Mouse (Mus musculus) heart, embryonic 15.5 days (tissue): ENCODE measurements around the gene Hrasls. TPM values are rescaled to one million over a fixed set of nuclear protein-coding genes. Genes with fewer than 3 reads are reported as not detected.
A peak's percentile ranks its signal among the peaks of the same experiment; 100 is the strongest.

Experiments used
- ATAC-seq: fragments of 200-750 bp; cut with Nextera tagmentation; replicated peaks from 2 replicates; pipeline ENCODE4 v1.8.0; 2017; ENCODE audit warnings: low read depth, moderate TSS enrichment; ENCODE audit not compliant: insufficient number of reproducible peaks, insufficient read depth, low FRiP score
- H3K27ac ChIP-seq: fragments of 300-500 bp; sonication (generic); 2 replicates; pipeline ENCODE4 v1.5.1; 2015; ENCODE audit warnings: mild to moderate bottlenecking, inconsistent platforms
- H3K27me3 ChIP-seq: fragments of 300-500 bp; sonication (generic); 2 replicates; pipeline ENCODE4 v1.6.1; 2015; ENCODE audit warnings: inconsistent platforms
- H3K36me3 ChIP-seq: fragments of 300-500 bp; sonication (generic); 2 replicates; pipeline ENCODE4 v1.6.1; 2015; ENCODE audit warnings: mild to moderate bottlenecking, inconsistent platforms
- H3K4me1 ChIP-seq: fragments of 300-500 bp; sonication (generic); replicated peaks from 2 replicates; pipeline ENCODE4 v1.6.1; 2015; ENCODE audit warnings: inconsistent platforms
- H3K4me2 ChIP-seq: fragments of 300-500 bp; sonication (generic); 2 replicates; pipeline ENCODE4 v1.6.1; 2015; ENCODE audit warnings: inconsistent platforms, mild to moderate bottlenecking, moderate library complexity
- H3K4me3 ChIP-seq: fragments of 300-500 bp; sonication (generic); 2 replicates; pipeline ENCODE4 v1.5.1; 2015; ENCODE audit warnings: mild to moderate bottlenecking, inconsistent platforms
- H3K9ac ChIP-seq: fragments of 300-500 bp; sonication (generic); 2 replicates; pipeline ENCODE4 v1.6.1; 2015; ENCODE audit warnings: mild to moderate bottlenecking, inconsistent platforms
- H3K9me3 ChIP-seq: fragments of 300-500 bp; sonication (generic); replicated peaks from 2 replicates; pipeline ENCODE4 v1.6.1; 2016; ENCODE audit warnings: inconsistent platforms
- WGBS: fragments of 180-500 bp; shearing (Covaris S2); methylation state at CpG from one replicate; pipeline ENCODE4 v1.1.7; 2015; ENCODE audit warnings: mixed read lengths; 5-methylcytosine and 5-hydroxymethylcytosine counted together
- polyA plus RNA-seq: library from polyadenylated mRNA; unstranded; fragments of >200 nt; fragmentation: Nextera tagmentation; extraction: Ambion mirVana; gene quantifications from 2 replicates; pipeline ENCODE4 v1.2.1, GENCODE M21; 2015

The Hrasls gene
- polyA plus RNA-seq: 1.5 and 1.8 TPM in 2 replicates

DNA sequence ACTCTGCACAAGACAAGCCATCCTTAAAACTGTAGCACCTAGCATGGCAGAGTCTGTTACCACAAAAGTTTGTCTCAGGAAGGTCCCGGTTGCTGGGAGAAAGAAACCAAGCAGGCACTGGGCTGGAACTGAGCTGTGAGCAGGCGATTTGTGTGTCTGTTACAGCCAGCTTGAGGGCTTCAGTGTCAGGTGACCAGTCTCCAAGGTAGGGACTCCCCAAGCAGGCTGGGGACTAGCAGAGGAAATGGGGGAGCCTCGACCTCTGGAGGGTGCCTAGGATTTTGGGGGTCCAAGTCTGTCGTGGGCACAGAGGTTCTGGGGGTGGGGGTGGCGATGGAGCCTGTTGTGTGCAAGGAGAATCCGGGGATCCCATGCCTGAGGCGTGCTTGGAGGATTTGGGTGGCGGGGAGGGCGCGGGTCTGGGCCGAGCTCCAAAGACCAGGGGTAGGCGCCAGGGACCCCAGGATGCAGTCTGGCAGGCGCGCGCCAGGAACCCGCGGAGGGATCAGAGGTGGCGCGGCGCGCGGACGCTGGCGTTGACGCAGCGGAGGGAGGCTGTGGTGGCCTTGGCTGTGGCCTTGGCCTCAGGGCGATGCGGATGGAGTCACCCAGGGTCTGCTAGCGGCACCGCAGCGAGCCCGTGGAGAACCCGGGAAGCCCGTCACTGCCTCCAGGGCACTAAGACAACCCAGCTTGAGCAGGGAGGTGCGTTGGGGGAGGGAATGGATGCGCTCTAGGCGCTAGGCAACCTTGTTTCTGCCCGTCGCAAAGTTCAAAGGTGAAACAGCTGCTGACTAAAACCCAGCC lies at the start of gene Hrasls:
Hrasls (plus strand) TSS at position 91 of the 807 bp plus-strand sequence.
- Histone ChIP-seq H3K9me3 (no peaks in the 10 kb centered on the region), H3K4me2 (peak within 1 kb of the TSS; percentile 93), H3K4me3 (peak within 1 kb of the TSS; percentile 52), H3K9ac (peak within 1 kb of the TSS; percentile 19; the same call in 1 of the 2 replicates), H3K36me3 (no peaks in the 10 kb centered on the region), H3K27ac (no peak within 1 kb of the TSS), H3K4me1 (peaks cover 20% of the 10 kb centered on the region), H3K27me3 (peaks cover 33% of the 10 kb centered on the region)
- WGBS: 3% methylated on average over 39 of the region's 39 CpGs
- ATAC-seq: peak; percentile 66; the same call in 1 of the 2 replicates

DNA sequence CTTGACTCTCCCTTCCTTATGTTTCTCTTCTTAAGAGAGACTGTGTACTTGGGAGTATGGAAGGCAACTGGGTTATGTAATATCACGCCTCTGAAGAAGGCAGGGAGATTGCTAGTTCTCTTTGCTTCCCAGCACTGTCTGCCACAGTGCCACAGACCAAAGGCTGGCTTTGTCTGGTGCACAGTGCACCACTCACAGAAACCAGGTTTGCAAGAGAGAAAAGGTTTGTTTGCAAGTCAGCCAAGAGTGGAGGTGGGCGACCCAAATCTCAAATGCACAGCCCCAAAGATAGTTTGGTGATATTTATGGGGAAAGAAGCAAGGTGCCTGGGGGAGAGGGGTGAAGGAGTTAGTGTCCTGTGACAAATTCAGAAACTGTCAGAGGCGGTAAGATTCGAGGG lies 47.2 kb upstream of the Hrasls start:
- no peak overlapping the region for H3K27ac ChIP-seq
- no peak overlapping the region for H3K4me2 ChIP-seq
- WGBS: 78% methylated on average over 4 of the region's 4 CpGs
- no peak overlapping the region for H3K4me3 ChIP-seq
- H3K9me3 ChIP-seq: no peaks in the 10 kb centered on the region
- no peaks in the 10 kb centered on the region for H3K4me1 ChIP-seq
- H3K36me3 ChIP-seq: no peaks in the 10 kb centered on the region
- H3K27me3 ChIP-seq: no peaks in the 10 kb centered on the region
- ATAC-seq: no peak
- no peak overlapping the region for H3K9ac ChIP-seq

DNA sequence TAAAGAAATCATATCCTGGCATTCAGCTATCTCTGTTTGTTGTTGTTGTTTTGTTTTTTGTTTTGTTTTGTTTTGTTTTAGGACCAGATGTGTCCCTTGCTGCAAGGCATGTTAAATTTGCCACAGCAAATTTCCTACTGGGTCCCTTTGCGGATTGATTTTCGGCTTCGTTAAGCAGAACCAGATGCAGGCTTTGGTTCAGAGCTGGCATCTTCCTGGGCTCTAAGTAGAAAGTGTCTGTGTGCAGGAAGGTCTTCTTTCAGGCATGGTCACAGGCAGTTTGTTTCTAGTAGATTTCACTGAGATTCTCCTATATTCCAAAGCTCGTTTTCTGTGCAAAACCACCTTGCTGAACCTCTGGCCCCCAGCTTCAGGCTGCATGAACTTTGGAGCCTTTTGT lies 42.4 kb upstream of the Hrasls start:
- no peaks in the 10 kb centered on the region for H3K27me3 ChIP-seq
- WGBS: 85% methylated on average over 4 of the region's 4 CpGs
- H3K36me3 ChIP-seq: no peaks in the 10 kb centered on the region
- no peaks in the 10 kb centered on the region for H3K4me1 ChIP-seq
- H3K4me3 ChIP-seq: no peak overlapping the region
- H3K9ac ChIP-seq: no peak overlapping the region
- H3K27ac ChIP-seq: no peak overlapping the region
- H3K4me2 ChIP-seq: no peak overlapping the region
- no peaks in the 10 kb centered on the region for H3K9me3 ChIP-seq
- ATAC-seq: no peak

DNA sequence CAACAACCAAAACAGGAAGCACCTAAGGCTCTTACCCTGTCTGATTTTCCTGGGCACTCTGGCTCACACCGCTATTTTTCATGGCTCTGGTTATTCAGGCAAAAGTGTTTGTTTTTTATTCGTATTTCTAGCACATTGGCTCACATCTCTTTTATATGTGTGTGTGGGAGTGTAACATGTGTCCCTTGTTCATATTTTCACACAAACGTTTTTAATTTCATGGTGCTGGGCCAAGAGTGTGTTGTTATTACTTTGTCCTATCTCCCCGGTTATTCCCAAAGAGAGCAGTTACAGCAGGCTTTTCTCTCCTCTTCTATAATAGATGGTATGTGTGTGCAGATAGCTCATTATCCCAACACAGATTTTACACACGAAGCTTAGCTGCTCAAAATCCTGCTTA lies 37.8 kb upstream of the Hrasls start:
- ATAC-seq: no peak
- Histone ChIP-seq H3K9ac (no peak overlapping the region), H3K4me3 (no peak overlapping the region), H3K9me3 (no peaks in the 10 kb centered on the region), H3K36me3 (no peaks in the 10 kb centered on the region), H3K4me2 (no peak overlapping the region), H3K27me3 (no peaks in the 10 kb centered on the region), H3K27ac (no peak overlapping the region), H3K4me1 (peaks cover 4% of the 10 kb centered on the region)
- 78% methylated on average over 5 of the region's 5 CpGs for WGBS

DNA sequence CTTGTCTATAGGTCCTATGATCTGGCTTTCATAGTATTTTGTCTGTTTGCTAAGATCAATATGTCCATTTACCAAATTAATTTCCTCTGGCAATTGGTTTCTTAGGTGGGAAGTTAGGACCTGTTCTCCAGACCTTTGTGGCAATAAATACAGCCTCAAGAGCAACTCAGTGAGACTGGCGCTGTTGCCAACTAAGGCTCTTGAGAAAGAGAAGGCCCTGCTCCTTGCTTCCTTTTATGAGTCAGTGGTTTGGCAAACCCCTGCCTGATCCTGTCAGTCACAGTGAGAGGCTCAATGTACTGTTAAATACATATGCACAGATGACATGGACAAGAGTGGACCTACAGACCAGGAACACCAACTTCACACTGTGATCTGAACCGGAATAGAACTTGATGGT lies 36.3 kb upstream of the Hrasls start:
- 84% methylated on average over 2 of the region's 2 CpGs for WGBS

DNA sequence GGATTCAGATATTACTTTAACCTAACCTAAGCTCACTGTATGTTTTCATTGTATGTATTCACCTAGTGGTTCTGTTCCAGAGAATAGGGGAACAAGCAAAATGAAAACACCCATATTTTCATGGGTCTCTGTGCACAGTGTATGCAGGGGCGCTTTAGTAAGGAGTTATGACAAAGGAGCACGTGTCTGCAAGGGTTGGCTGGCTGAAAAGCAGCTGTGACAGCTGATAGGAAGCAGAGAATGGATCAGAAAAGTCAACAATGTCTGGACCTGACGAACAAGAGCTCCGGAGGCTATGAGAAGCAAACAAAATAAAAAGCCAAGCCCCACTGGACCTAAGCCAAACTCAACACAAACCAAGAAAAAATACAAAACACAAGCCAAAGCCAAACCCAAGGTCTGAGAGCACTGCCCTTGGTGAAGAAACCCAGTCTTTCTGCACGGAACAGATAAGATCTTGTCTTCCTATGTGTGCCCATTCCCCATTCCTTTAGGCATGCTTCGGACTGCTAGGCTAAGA lies 34.6 kb upstream of the Hrasls start:
- peaks cover 4% of the 10 kb centered on the region for H3K4me1 ChIP-seq
- H3K4me3 ChIP-seq: no peak overlapping the region
- no peaks in the 10 kb centered on the region for H3K27me3 ChIP-seq
- H3K4me2 ChIP-seq: no peak overlapping the region
- peak; percentile 58; the same call in 1 of the 2 replicates for ATAC-seq
- no peak overlapping the region for H3K27ac ChIP-seq
- H3K9me3 ChIP-seq: no peaks in the 10 kb centered on the region
- H3K36me3 ChIP-seq: no peaks in the 10 kb centered on the region
- no peak overlapping the region for H3K9ac ChIP-seq
- WGBS: 38% methylated on average over 6 of the region's 6 CpGs

More for the DNA sequence above, 36.3 kb upstream of the Hrasls start:
- Histone ChIP-seq H3K36me3 (no peaks in the 10 kb centered on the region), H3K27ac (no peak overlapping the region), H3K4me2 (no peak overlapping the region), H3K4me1 (peaks cover 4% of the 10 kb centered on the region), H3K9me3 (no peaks in the 10 kb centered on the region), H3K4me3 (no peak overlapping the region), H3K27me3 (no peaks in the 10 kb centered on the region), H3K9ac (no peak overlapping the region)
- ATAC-seq: no peak

DNA sequence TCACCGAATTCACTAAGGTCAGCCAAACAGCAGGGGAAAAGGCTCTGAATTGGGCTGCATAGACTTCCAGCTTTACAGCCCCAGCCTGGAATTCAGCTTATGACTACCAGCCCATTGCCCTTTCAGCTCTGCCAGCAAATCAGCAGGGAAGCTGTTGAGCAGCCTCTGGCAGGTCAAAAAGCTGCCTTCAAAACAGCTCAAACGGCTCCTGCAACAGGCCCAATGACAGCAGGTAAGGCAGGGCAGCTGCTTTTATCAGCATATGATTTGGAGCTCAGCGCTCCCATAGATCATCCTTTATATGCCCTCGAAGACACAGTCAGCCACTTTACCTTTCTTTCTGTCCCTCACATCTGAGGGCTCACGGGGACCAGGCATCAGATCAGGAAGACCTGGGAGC lies 16.6 kb upstream of the Hrasls start:
- H3K4me2 ChIP-seq: no peak overlapping the region
- H3K9me3 ChIP-seq: no peaks in the 10 kb centered on the region
- H3K4me3 ChIP-seq: no peak overlapping the region
- no peaks in the 10 kb centered on the region for H3K4me1 ChIP-seq
- whole genome bisulfite sequencing: 30% methylated on average over 5 of the region's 5 CpGs
- no peaks in the 10 kb centered on the region for H3K36me3 ChIP-seq
- no peaks in the 10 kb centered on the region for H3K27me3 ChIP-seq
- no peak overlapping the region for H3K27ac ChIP-seq
- no peak for ATAC-seq
- H3K9ac ChIP-seq: no peak overlapping the region

DNA sequence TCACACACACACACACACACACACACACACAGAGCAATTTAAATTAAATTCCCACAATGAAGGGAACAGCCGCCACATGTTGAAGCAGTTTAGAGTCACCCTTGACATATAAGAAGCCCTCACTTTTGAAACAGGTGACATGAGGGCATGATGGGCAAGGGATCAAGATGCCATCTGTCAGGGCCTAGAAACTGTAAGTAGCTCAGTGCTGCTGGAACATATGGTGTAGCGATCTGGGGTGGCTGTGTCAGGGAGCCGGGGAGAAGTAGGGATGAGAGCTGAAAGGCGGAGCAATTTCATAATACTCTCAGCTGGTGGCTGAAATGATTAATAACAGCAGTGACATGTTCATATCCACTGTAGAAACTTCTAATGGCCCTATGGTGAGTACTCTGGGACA lies 15.5 kb upstream of the Hrasls start:
- no peaks in the 10 kb centered on the region for H3K9me3 ChIP-seq
- ATAC-seq: no peak
- no peak overlapping the region for H3K27ac ChIP-seq
- H3K4me2 ChIP-seq: no peak overlapping the region
- 81% methylated on average over 4 of the region's 4 CpGs for WGBS
- H3K4me3 ChIP-seq: no peak overlapping the region
- peaks cover 8% of the 10 kb centered on the region for H3K4me1 ChIP-seq
- no peak overlapping the region for H3K9ac ChIP-seq
- H3K27me3 ChIP-seq: no peaks in the 10 kb centered on the region
- H3K36me3 ChIP-seq: no peaks in the 10 kb centered on the region

DNA sequence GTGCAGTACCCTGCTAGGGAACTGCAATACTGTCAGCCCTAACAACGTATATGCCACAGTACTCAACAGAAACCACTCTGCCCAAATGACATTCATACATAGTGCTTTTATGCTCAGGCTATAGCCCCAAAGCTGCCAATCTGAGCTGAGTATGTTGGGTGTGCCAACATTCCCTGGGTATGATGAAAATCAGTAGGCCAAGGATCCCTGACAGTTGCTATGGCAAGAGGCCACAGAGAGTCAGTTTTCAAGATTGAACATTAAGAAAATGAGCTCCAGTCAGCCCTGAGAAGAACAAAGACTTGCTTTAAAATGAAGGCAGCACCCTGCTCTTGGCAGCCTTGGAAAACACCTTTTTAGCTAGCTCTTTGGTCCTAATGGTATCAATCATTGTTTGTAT lies 14.3 kb upstream of the Hrasls start:
- no peak overlapping the region for H3K27ac ChIP-seq
- no peak overlapping the region for H3K4me3 ChIP-seq
- no peak for ATAC-seq
- 76% methylated on average over 1 of the region's 1 CpGs for whole genome bisulfite sequencing
- H3K9ac ChIP-seq: no peak overlapping the region
- peaks cover 10% of the 10 kb centered on the region for H3K4me1 ChIP-seq
- H3K9me3 ChIP-seq: no peaks in the 10 kb centered on the region
- no peak overlapping the region for H3K4me2 ChIP-seq
- H3K36me3 ChIP-seq: no peaks in the 10 kb centered on the region
- H3K27me3 ChIP-seq: no peaks in the 10 kb centered on the region

DNA sequence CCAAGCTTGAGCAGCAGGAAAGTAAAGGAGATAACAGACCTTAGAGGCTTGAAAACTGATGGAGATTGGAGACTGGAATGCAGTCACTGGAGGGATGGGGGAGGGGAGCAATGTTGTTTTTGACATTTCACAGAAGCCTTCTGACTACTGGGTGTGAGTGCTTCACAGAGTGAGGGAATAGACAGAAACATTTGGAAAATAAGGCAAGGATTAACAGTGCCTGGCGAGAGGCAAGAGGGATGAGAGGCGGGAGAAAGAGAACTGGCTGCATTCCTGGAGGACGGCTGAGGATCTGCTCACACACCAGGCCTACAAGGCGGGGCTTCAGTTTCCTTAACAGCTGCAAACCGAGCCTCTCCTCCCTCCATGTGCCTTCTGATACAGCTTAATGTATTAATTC lies 11.0 kb upstream of the Hrasls start:
- H3K36me3 ChIP-seq: no peaks in the 10 kb centered on the region
- no peak overlapping the region for H3K4me3 ChIP-seq
- H3K27me3 ChIP-seq: no peaks in the 10 kb centered on the region
- no peak overlapping the region for H3K27ac ChIP-seq
- peaks cover 10% of the 10 kb centered on the region for H3K4me1 ChIP-seq
- no peak overlapping the region for H3K9ac ChIP-seq
- WGBS: 11% methylated on average over 5 of the region's 5 CpGs
- ATAC-seq: peak; percentile 67
- H3K9me3 ChIP-seq: no peaks in the 10 kb centered on the region
- 0 out of 2 replicates have a peak overlapping the region, but pooled peaks have one; percentile 14 for H3K4me2 ChIP-seq

DNA sequence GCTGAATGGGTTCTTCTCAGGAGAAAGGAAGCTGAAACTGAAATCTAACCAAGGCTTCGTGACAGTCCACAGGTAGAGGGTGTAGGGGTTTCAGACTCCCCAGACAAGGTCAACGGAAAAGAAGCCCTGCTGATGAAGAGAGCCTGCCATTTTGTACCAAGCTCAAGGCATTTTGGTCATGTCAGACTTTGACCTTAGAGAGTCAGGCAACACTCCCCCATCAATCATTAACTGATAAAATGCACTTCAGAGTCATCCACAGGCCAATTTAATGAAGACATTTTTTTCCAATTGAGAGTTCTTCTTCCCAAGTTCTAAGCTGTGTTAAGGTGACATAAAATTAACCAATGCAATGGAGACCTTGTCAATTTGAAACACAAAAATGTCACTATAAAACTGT lies 8.3 kb upstream of the Hrasls start:
- WGBS: 77% methylated on average over 2 of the region's 2 CpGs
- no peak for ATAC-seq
- no peaks in the 10 kb centered on the region for H3K27me3 ChIP-seq
- no peaks in the 10 kb centered on the region for H3K9me3 ChIP-seq
- no peak overlapping the region for H3K9ac ChIP-seq
- no peak overlapping the region for H3K4me2 ChIP-seq
- no peak overlapping the region for H3K27ac ChIP-seq
- H3K36me3 ChIP-seq: no peaks in the 10 kb centered on the region
- peaks cover 10% of the 10 kb centered on the region for H3K4me1 ChIP-seq
- H3K4me3 ChIP-seq: no peak overlapping the region

DNA sequence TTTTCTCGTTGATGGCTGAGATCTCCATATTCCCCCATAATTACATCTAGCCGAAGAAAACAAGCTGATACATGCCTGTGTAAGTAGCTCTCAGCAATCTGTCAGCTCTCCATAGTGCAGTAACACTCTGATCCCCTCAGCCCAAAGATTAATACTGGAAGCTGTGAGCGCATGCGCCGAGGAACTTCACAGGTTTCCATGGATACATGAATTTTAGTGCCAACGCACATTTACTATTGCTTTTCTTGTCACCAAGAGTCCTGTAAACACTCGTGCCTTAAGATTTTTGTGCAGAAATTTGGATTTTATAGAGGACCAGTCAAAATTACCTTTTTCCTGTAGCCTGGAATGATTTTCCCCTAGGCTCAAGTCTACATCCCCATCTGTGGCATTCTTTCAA lies 4.6 kb upstream of the Hrasls start:
- no peak overlapping the region for H3K4me2 ChIP-seq
- no peak for ATAC-seq

More for the DNA sequence above, 4.6 kb upstream of the Hrasls start:
- no peak overlapping the region for H3K4me3 ChIP-seq
- no peaks in the 10 kb centered on the region for H3K9me3 ChIP-seq
- no peak overlapping the region for H3K9ac ChIP-seq
- H3K36me3 ChIP-seq: no peaks in the 10 kb centered on the region
- peaks cover 14% of the 10 kb centered on the region for H3K4me1 ChIP-seq
- WGBS: 69% methylated on average over 7 of the region's 7 CpGs
- H3K27me3 ChIP-seq: peaks cover 20% of the 10 kb centered on the region
- H3K27ac ChIP-seq: no peak overlapping the region
